Mouse (Mus musculus) ES-E14 (cell line): Measurements from ENCODE around the gene Rab3c. TPM values are rescaled to one million over a fixed set of nuclear protein-coding genes. Genes with fewer than 3 reads are reported as not detected.

Source experiments
- DNase-seq: peaks from one replicate; pipeline ENCODE4 v3.0.0-alpha.2; 2013; ENCODE audit warnings: low read depth, low spot score
- H3K27ac ChIP-seq: 2 replicates; pipeline ENCODE4 v1.5.1; 2012; ENCODE audit warnings: low read depth, mild to moderate bottlenecking, low read length, moderate library complexity, mixed read lengths; ENCODE audit not compliant: poor library complexity, insufficient read depth, severe bottlenecking
- H3K36me3 ChIP-seq: 2 replicates; pipeline ENCODE4 v1.6.1; 2012; ENCODE audit warnings: mild to moderate bottlenecking, low read length, moderate library complexity, mixed read lengths; ENCODE audit not compliant: control insufficient read depth, poor library complexity, insufficient read depth, severe bottlenecking
- H3K4me1 ChIP-seq, 2 experiments: fragments of 150-350 bp in 1 of 2; sonication (generic) in 1 of 2; 2 replicates each; pipeline ENCODE4 v1.6.1; 2012; ENCODE audit warnings: low read length in 2 of 2, mild to moderate bottlenecking in 1 of 2, mixed read lengths in 1 of 2; ENCODE audit not compliant: control insufficient read depth in 2 of 2, insufficient read depth in 2 of 2, poor library complexity in 1 of 2
- H3K4me3 ChIP-seq, 2 experiments: fragments of 150-350 bp in 1 of 2; sonication (generic) in 1 of 2; 2 replicates each; pipeline ENCODE4 v1.5.1; 2012; ENCODE audit warnings: low read length in 2 of 2, low read depth in 1 of 2, mild to moderate bottlenecking in 1 of 2, mixed read lengths in 1 of 2; ENCODE audit not compliant: insufficient read depth in 1 of 2, poor library complexity in 1 of 2, severe bottlenecking in 1 of 2
- H3K9ac ChIP-seq: 2 replicates; pipeline ENCODE4 v1.6.1; 2012; ENCODE audit warnings: low read depth, mild to moderate bottlenecking, low read length, mixed read lengths; ENCODE audit not compliant: poor library complexity, insufficient read depth, severe bottlenecking
- H3K9me3 ChIP-seq: fragments of 150-350 bp; sonication (generic); 2 replicates; pipeline ENCODE4 v1.6.1; 2012; ENCODE audit warnings: low read depth, mild to moderate bottlenecking, low read length; ENCODE audit not compliant: control insufficient read depth, insufficient read depth
- CHD2 ChIP-seq: IDR thresholded peaks from 2 replicates; pipeline ENCODE4 v1.6.1; 2014; ENCODE audit warnings: mild to moderate bottlenecking, low read depth, low read length, inconsistent platforms
- HCFC1 ChIP-seq: IDR thresholded peaks from 2 replicates; pipeline ENCODE4 v1.6.1; 2012; ENCODE audit warnings: low read length, inconsistent platforms, borderline replicate concordance; ENCODE audit not compliant: insufficient read depth
- MAFK ChIP-seq: IDR thresholded peaks from 2 replicates; pipeline ENCODE4 v1.6.1; 2014; ENCODE audit warnings: mild to moderate bottlenecking, low read depth, low read length, inconsistent platforms; ENCODE audit not compliant: insufficient read depth
- ZC3H11A ChIP-seq: IDR thresholded peaks from 2 replicates; pipeline ENCODE4 v1.6.1; 2012; ENCODE audit warnings: low read depth, mild to moderate bottlenecking, inconsistent platforms, low read length, borderline replicate concordance
- ZNF384 ChIP-seq: IDR thresholded peaks from 2 replicates; pipeline ENCODE4 v1.6.1; 2012; ENCODE audit warnings: low read depth, low read length, inconsistent platforms
- in situ Hi-C, 2 experiments: fragments of 600-800 bp; cut with MboI; formaldehyde crosslinking; loops; one replicate each; pipeline ENCODE4 v1.15.1; 2025; ENCODE audit warnings: low sequenced_read_pairs in 2 of 2, inconsistent platforms in 1 of 2; ENCODE audit not compliant: unreplicated experiment in 2 of 2
- total RNA-seq: library from RNA; depleted of rRNA; stranded (reverse); fragments of 300-350 nt; gene quantifications from 2 replicates; pipeline ENCODE4 v1.2.3, GENCODE M21; 2012; rRNA removed

The Rab3c gene
- 0.05 TPM in 1 of 2 replicates, not detected in the other for total RNA-seq

GRCm38 (mm10) chr13:110280563-110281144 is at the start of gene Rab3c:
TSS of gene Rab3c (minus strand) at chr13:110280996.
- Histone ChIP-seq H3K27ac (no peak within 1 kb of the TSS), H3K36me3 (no peaks in the 10 kb centered on the region), H3K9ac (no peak within 1 kb of the TSS), H3K4me3 (peak within 1 kb of the TSS; percentile 48 to 69), H3K4me1 (no peaks in the 10 kb centered on the region), H3K9me3 (no peaks in the 10 kb centered on the region)
- no peak for DNase-seq
- in situ Hi-C loops: no loop called here
- TF ChIP-seq CHD2: no peak
- no peak for TF ChIP-seq HCFC1
- TF ChIP-seq MAFK: no peak
- no peak for TF ChIP-seq ZC3H11A
- no peak for TF ChIP-seq ZNF384

- in situ Hi-C loops: no loop called here
- TF ChIP-seq HCFC1 (no peak), ZNF384 (no peak), CHD2 (no peak), ZC3H11A (no peak), MAFK (no peak)
- no peak for DNase-seq
Measured at GRCm38 (mm10) chr13:110318746-110319145, 38.0 kb upstream of the Rab3c start.

GRCm38 (mm10) chr13:110307188-110307587 is 26.4 kb upstream of the Rab3c start:
- Histone ChIP-seq H3K9ac (no peak overlapping the region), H3K36me3 (no peaks in the 10 kb centered on the region), H3K4me1 (no peaks in the 10 kb centered on the region), H3K9me3 (no peaks in the 10 kb centered on the region), H3K27ac (no peak overlapping the region), H3K4me3 (no peak overlapping the region)
- no peak for TF ChIP-seq HCFC1
- TF ChIP-seq MAFK: no peak
- no peak for TF ChIP-seq CHD2
- no peak for TF ChIP-seq ZNF384
- no peak for TF ChIP-seq ZC3H11A
- no peak for DNase-seq
- in situ Hi-C loops: no loop called here

More at GRCm38 (mm10) chr13:110318746-110319145, 38.0 kb upstream of the Rab3c start:
- H3K4me1 ChIP-seq: no peaks in the 10 kb centered on the region
- no peak overlapping the region for H3K4me3 ChIP-seq
- no peak overlapping the region for H3K27ac ChIP-seq
- H3K9ac ChIP-seq: no peak overlapping the region
- no peaks in the 10 kb centered on the region for H3K36me3 ChIP-seq
- H3K9me3 ChIP-seq: no peaks in the 10 kb centered on the region

GRCm38 (mm10) chr13:110297112-110297511 is 16.3 kb upstream of the Rab3c start:
- Histone ChIP-seq H3K9me3 (no peaks in the 10 kb centered on the region), H3K27ac (no peak overlapping the region), H3K4me3 (no peak overlapping the region), H3K9ac (no peak overlapping the region), H3K36me3 (no peaks in the 10 kb centered on the region), H3K4me1 (no peaks in the 10 kb centered on the region)
- TF ChIP-seq MAFK (no peak), ZNF384 (no peak), CHD2 (no peak), ZC3H11A (no peak), HCFC1 (no peak)
- DNase-seq: no peak
- in situ Hi-C loops: no loop called here
